In the genomic region with DNA sequence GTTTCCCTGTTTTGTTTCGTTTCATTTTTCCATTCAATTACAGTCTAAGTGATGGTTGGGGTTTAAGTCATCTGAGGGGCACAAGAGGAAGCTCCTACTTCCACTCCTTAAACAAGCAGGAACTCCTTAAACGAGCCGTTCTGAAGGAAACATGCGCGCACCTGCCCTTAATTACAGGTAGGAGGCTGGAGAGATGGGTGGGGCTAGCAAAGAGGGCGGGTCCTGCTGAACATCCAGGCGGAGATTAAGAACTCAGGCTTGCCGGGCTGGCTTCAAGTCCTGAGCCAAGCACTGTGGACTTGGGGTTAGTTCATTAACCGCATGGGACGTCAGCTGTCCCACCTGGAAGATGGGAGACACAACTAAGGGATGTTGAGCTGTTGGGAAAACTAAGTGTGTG, we compare ENCODE assay signal across 21 mouse cellular contexts. TPM values are rescaled to one million over a fixed set of nuclear protein-coding genes. Genes with fewer than 3 reads are reported as not detected.
A peak's percentile ranks its signal among the peaks of the same experiment; 100 is the strongest.
DNase-seq lines count a peak whose midpoint lies in the region; ATAC-seq and TF ChIP-seq lines count a peak whose summit lies in the region.
"Had no signal": no experiment of that assay in that cellular context is flagged by ENCODE, and none has a peak within 500 bp of the region (broad histone marks: within the 10 kb centered on the region; RNA-seq: fewer than 3 reads in every experiment).

No protein-coding gene starts in this region.

- H3K9me3 ChIP-seq in embryonic facial prominence, embryonic 10.5 days, result no peaks in the 10 kb centered on the region
- no peaks in the 10 kb centered on the region for H3K9me3 ChIP-seq in intestine, embryonic 15.5 days
- H3K9me3 ChIP-seq: forebrain, embryonic 13.5 days; G1E; hindbrain, embryonic 10.5 days; limb, embryonic 15.5 days; midbrain, embryonic 13.5 days; neural tube, embryonic 13.5 days had no signal

- no peak for TF ChIP-seq POLR2A in lung, adult 2 months (IDR thresholded peaks at IDR 0.05; ENCODE audit: borderline replicate concordance, extremely low read depth, low read depth, low read length)

- TF ChIP-seq CTCF in lung, adult 2 months (IDR thresholded peaks at IDR 0.05; ENCODE audit: insufficient read depth, low read length), result no peak

- 47% methylated on average over 10 of the region's 10 CpGs for WGBS in lung, adult 2 months
- 28% methylated on average over 10 of the region's 10 CpGs for WGBS in embryonic facial prominence, embryonic 10.5 days
- 28% methylated on average over 10 of the region's 10 CpGs for WGBS in intestine, embryonic 15.5 days

- DNase-seq in lung, postnatal 10 days, result peak; percentile 32
- no peak for DNase-seq in lung, adult 2 months
- DNase-seq in embryonic facial prominence, embryonic 10.5 days (ENCODE audit: low spot score), result peak; percentile 30
- DNase-seq in gastrocnemius, adult 18-20 months (ENCODE audit: low spot score), result no peak
- no peak for DNase-seq in layer of hippocampus, adult 8-10 months (ENCODE audit: low spot score in 2 of 2)
- no peak for DNase-seq in neural tube, embryonic 10.5 days (ENCODE audit: extremely low spot score, low spot score)
- DNase-seq: cerebellum, adult 2 months; cerebellum, postnatal 36 days; gastrocnemius, postnatal 36 days; liver, postnatal 0 days; right cerebral cortex, adult 18-20 months; thymus, postnatal 4 days had no signal

- H3K27ac ChIP-seq in embryonic facial prominence, embryonic 10.5 days (replicated peaks), result no peak overlapping the region
- H3K27ac ChIP-seq in intestine, embryonic 15.5 days, result no peak overlapping the region
- H3K27ac ChIP-seq: forebrain, embryonic 13.5 days; hindbrain, embryonic 10.5 days; limb, embryonic 15.5 days; midbrain, embryonic 13.5 days; neural tube, embryonic 13.5 days had no signal

- H3K4me3 ChIP-seq in lung, adult 2 months (replicated peaks; ENCODE audit: extremely low read depth, low read depth, low read length), result no peak overlapping the region
- H3K4me3 ChIP-seq in embryonic facial prominence, embryonic 10.5 days, result no peak overlapping the region
- H3K4me3 ChIP-seq in intestine, embryonic 15.5 days (replicated peaks), result no peak overlapping the region
- H3K4me3 ChIP-seq: erythroblast, embryonic 14.5 days; forebrain, embryonic 13.5 days; hindbrain, embryonic 10.5 days; limb, embryonic 15.5 days; midbrain, embryonic 13.5 days; neural tube, embryonic 13.5 days had no signal

- ATAC-seq in intestine, embryonic 15.5 days, result peak; percentile 65
- ATAC-seq: forebrain, embryonic 13.5 days; inflammation-experienced regulatory T-cells, adult 6 months; liver, postnatal 0 days; midbrain, embryonic 13.5 days had no signal

- peaks cover 41% of the 10 kb centered on the region for H3K27me3 ChIP-seq in embryonic facial prominence, embryonic 10.5 days (replicated peaks; ENCODE audit: low read depth, poor library complexity, severe bottlenecking)
- no peaks in the 10 kb centered on the region for H3K27me3 ChIP-seq in intestine, embryonic 15.5 days (replicated peaks)
- H3K27me3 ChIP-seq: limb, embryonic 15.5 days had no signal

- no peak overlapping the region for H3K9ac ChIP-seq in intestine, embryonic 15.5 days
- H3K9ac ChIP-seq: forebrain, embryonic 13.5 days; limb, embryonic 15.5 days; liver, postnatal 0 days; midbrain, embryonic 13.5 days; neural tube, embryonic 13.5 days had no signal

- H3K4me1 ChIP-seq in lung, adult 2 months (ENCODE audit: control insufficient read depth, insufficient read depth, low read length), result peaks cover 16% of the 10 kb centered on the region
- peaks cover 15% of the 10 kb centered on the region for H3K4me1 ChIP-seq in embryonic facial prominence, embryonic 10.5 days
- peaks cover 9% of the 10 kb centered on the region for H3K4me1 ChIP-seq in intestine, embryonic 15.5 days (replicated peaks)

- no peaks in the 10 kb centered on the region for H3K36me3 ChIP-seq in embryonic facial prominence, embryonic 10.5 days (replicated peaks)
- no peaks in the 10 kb centered on the region for H3K36me3 ChIP-seq in intestine, embryonic 15.5 days
- H3K36me3 ChIP-seq: G1E; hindbrain, embryonic 10.5 days; limb, embryonic 15.5 days; midbrain, embryonic 13.5 days; neural tube, embryonic 13.5 days had no signal

- peak overlapping the region; percentile 20; the same call in 1 of the 2 replicates for H3K4me2 ChIP-seq in intestine, embryonic 15.5 days (replicated peaks)
- H3K4me2 ChIP-seq: forebrain, embryonic 13.5 days; limb, embryonic 15.5 days; midbrain, embryonic 13.5 days; neural tube, embryonic 13.5 days had no signal

RNA-seq across cellular contexts. Expression of gene Nod1, which starts 4.8 kb away (rescaled TPM):
- 66.0 and 85.2 TPM in 2 replicates for polyA plus RNA-seq in lung, adult 2 months (2012; rRNA removed)
- polyA plus RNA-seq in embryonic facial prominence, embryonic 10.5 days (2016; fragmentation: Nextera tagmentation; extraction: Ambion mirVana), result 1.2 and 1.4 TPM in 2 replicates
- 4.8 and 5.5 TPM in 2 replicates for polyA plus RNA-seq in intestine, embryonic 15.5 days (2015; fragmentation: Nextera tagmentation; extraction: Ambion mirVana)
- total RNA-seq in gastrocnemius, adult 18-20 months (2021), result 1 to 10 TPM; 7.1 to 8.1 TPM
- total RNA-seq in layer of hippocampus, adult 8-10 months (2022), result 1 to 10 TPM; 4.7 to 7.6 (median 6.2) TPM

RNA-seq across cellular contexts. Expression of gene Ggct, which starts 25.2 kb away (rescaled TPM):
- 1.4 and 2.4 TPM in 2 replicates for polyA plus RNA-seq in lung, adult 2 months (2012; rRNA removed)
- 9.5 and 13.9 TPM in 2 replicates for polyA plus RNA-seq in embryonic facial prominence, embryonic 10.5 days (2016; fragmentation: Nextera tagmentation; extraction: Ambion mirVana)
- 8.2 and 10.7 TPM in 2 replicates for polyA plus RNA-seq in intestine, embryonic 15.5 days (2015; fragmentation: Nextera tagmentation; extraction: Ambion mirVana)
- 1 to 10 TPM; 6.6 to 8.3 TPM for total RNA-seq in gastrocnemius, adult 18-20 months (2021)
- total RNA-seq in layer of hippocampus, adult 8-10 months (2022), result 10 to 100 TPM; 30.2 to 38.7 (median 34.5) TPM

Comparison
In these comparisons a context has a peak if more than half of its experiments do, and no peak if none do; other contexts are left out.
1. DNase-seq: peak in lung, postnatal 10 days (single experiment) and embryonic facial prominence, embryonic 10.5 days (single experiment); none in lung, adult 2 months (single experiment), gastrocnemius, adult 18-20 months (single experiment), layer of hippocampus, adult 8-10 months (0 of 2) and neural tube, embryonic 10.5 days (single experiment).
2. RNA of gene Nod1, which starts 4.8 kb away (polyA plus RNA-seq): 66.0 to 85.2 TPM in lung, adult 2 months; 4.8 to 5.5 TPM in intestine, embryonic 15.5 days and 1.2 to 1.4 TPM in embryonic facial prominence, embryonic 10.5 days; every median in the first group is over 10 times any median in the second.